Mouse (Mus musculus): ENCODE results near the gene Asb16. TPM values are rescaled to one million over a fixed set of nuclear protein-coding genes. Genes with fewer than 3 reads are reported as not detected.
A peak's percentile ranks its signal among the peaks of the same experiment; 100 is the strongest.

Gene Asb16
- total and polyA plus RNA-seq, 3 experiments: 0.05 TPM; not detected in 2

DNA sequence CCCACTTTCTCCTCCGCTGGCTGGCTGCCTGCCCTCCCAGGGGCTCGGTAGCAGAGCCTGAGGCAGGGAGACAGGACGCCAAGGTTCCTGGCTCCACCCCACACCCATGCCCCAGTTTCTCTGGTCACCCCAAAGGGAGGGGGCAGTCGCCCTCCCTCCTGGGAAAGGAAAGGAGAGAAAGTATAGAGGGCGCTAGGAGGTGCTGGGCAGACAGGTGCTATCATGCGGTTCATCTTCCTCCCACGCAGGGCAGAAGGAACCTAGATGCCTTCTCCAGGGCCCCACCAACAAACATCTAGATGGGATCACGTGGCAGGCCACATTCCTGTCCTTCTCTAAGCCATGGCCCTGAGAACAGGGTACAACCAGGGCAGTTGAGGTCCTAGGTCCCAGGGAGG is 46.6 kb upstream of the Asb16 start:
- peaks cover 34% of the 10 kb centered on the region for H3K27me3 ChIP-seq (ENCODE audit: insufficient read depth, low read length)
- H3K36me3 ChIP-seq (replicated peaks): peaks cover 3% of the 10 kb centered on the region
- DNase-seq (ENCODE audit: low spot score): peak; percentile 66
- no peak; the same call in 1 of the 2 replicates for ATAC-seq (ENCODE audit: extremely low read depth, insufficient number of reproducible peaks, low FRiP score, poor library complexity, severe bottlenecking)
- no peaks in the 10 kb centered on the region for H3K9me3 ChIP-seq (replicated peaks)
- H3K4me3 ChIP-seq (ENCODE audit: low read depth, low read length): peak overlapping the region; percentile 61; the same call in 1 of the 2 replicates
- TF ChIP-seq GATA2 (IDR thresholded peaks at IDR 0.05; ENCODE audit: borderline replicate concordance, low read depth, low read length) (no peak), TAL1 (conservative IDR thresholded peaks at IDR 0.05; ENCODE audit: low read depth, low read length) (no peak), CTCF (IDR thresholded peaks at IDR 0.05; ENCODE audit: low read depth, low read length) (no peak), GATA1 (IDR thresholded peaks at IDR 0.05; ENCODE audit: borderline replicate concordance, low read length) (no peak), POLR2AphosphoS5 (IDR thresholded peaks at IDR 0.05; ENCODE audit: insufficient replicate concordance, low read depth, low read length) (no peak)
- H3K4me1 ChIP-seq (ENCODE audit: insufficient read depth, low read depth, low read length): peaks cover 82% of the 10 kb centered on the region

DNA sequence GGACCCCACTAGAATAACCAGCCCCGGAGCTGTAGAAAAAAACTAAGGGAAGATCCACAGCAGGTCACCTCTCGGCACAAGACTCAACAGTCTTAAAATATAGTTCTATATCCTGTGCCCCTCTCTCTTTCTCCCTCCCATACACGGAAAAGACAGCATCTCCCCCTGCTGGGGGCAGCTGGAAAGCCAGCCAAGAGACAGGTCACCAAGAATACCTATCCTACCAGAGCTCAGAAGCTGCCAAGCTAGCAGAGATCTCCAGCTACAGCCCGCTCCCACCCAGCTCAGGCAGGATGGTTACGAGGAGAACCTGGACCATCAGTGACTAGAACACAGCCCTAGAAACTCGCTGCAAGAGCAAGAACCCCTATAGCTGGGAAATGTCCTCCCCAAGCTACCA is 45.4 kb upstream of the Asb16 start:
- H3K27me3 ChIP-seq (ENCODE audit: insufficient read depth, low read length): peaks cover 45% of the 10 kb centered on the region
- peaks cover under 1% of the 10 kb centered on the region for H3K36me3 ChIP-seq (replicated peaks)
- DNase-seq (ENCODE audit: low spot score) (peak; percentile 78), ATAC-seq (ENCODE audit: extremely low read depth, insufficient number of reproducible peaks, low FRiP score, poor library complexity, severe bottlenecking) (no peak)
- H3K9me3 ChIP-seq (replicated peaks): no peaks in the 10 kb centered on the region
- TF ChIP-seq CTCF (IDR thresholded peaks at IDR 0.05; ENCODE audit: low read depth, low read length) (peak; percentile 70), GATA1 (IDR thresholded peaks at IDR 0.05; ENCODE audit: borderline replicate concordance, low read length) (no peak), TAL1 (conservative IDR thresholded peaks at IDR 0.05; ENCODE audit: low read depth, low read length) (no peak), GATA2 (IDR thresholded peaks at IDR 0.05; ENCODE audit: borderline replicate concordance, low read depth, low read length) (no peak), POLR2AphosphoS5 (IDR thresholded peaks at IDR 0.05; ENCODE audit: insufficient replicate concordance, low read depth, low read length) (no peak)
- no peak overlapping the region for H3K4me3 ChIP-seq (ENCODE audit: low read depth, low read length)
- peaks cover 81% of the 10 kb centered on the region for H3K4me1 ChIP-seq (ENCODE audit: insufficient read depth, low read depth, low read length)

DNA sequence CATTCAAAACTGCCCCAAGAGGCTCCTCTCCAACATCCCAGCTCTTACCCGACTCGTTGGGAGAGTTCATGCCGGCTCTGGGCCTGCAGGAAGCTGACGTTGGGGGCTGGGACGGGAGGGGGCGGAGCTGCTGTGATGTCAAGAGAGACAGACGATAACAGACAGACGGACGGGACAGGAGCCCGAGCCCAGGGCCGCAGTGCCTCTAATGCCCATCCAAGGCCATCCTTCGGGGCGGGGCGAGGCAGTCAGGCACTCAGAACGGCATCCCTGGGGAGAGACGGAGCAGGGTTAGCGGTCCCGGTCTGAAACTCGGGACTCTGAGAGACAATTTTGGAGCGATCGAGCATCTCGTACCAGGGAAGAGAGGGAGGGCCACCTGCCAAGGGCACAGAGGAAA is 43.9 kb upstream of the Asb16 start:
- Histone ChIP-seq H3K4me1 (ENCODE audit: insufficient read depth, low read depth, low read length) (peaks cover 81% of the 10 kb centered on the region), H3K9me3 (replicated peaks) (no peaks in the 10 kb centered on the region), H3K36me3 (replicated peaks) (no peaks in the 10 kb centered on the region), H3K27me3 (ENCODE audit: insufficient read depth, low read length) (peaks cover 57% of the 10 kb centered on the region), H3K4me3 (ENCODE audit: low read depth, low read length) (no peak overlapping the region)
- ATAC-seq (ENCODE audit: extremely low read depth, insufficient number of reproducible peaks, low FRiP score, poor library complexity, severe bottlenecking) (no peak), DNase-seq (ENCODE audit: low spot score) (no peak)
- TF ChIP-seq POLR2AphosphoS5 (IDR thresholded peaks at IDR 0.05; ENCODE audit: insufficient replicate concordance, low read depth, low read length) (no peak), GATA2 (IDR thresholded peaks at IDR 0.05; ENCODE audit: borderline replicate concordance, low read depth, low read length) (no peak), TAL1 (conservative IDR thresholded peaks at IDR 0.05; ENCODE audit: low read depth, low read length) (no peak), CTCF (IDR thresholded peaks at IDR 0.05; ENCODE audit: low read depth, low read length) (no peak), GATA1 (IDR thresholded peaks at IDR 0.05; ENCODE audit: borderline replicate concordance, low read length) (no peak)

DNA sequence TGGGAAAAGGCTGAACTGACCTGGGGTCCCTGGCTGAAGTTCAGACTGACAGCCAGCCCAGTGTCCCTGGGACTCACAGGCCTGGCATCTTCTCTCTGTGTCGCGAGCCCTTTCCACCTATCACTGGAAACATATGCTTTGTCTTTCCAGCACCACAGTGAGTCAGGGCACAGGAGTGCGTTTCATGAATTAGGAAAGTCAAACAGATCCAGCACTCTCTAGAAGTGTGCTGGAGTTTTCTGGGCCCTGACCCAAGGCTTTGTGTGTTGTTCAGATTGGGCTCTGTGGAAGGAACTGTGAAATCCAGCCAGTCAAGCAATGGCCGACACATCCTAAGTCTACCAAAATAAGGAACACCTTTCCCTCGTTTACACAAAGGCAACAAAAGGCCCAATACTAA is 43.3 kb upstream of the Asb16 start:
- H3K9me3 ChIP-seq (replicated peaks): no peaks in the 10 kb centered on the region
- no peak overlapping the region for H3K4me3 ChIP-seq (ENCODE audit: low read depth, low read length)
- DNase-seq (ENCODE audit: low spot score): no peak
- no peak for ATAC-seq (ENCODE audit: extremely low read depth, insufficient number of reproducible peaks, low FRiP score, poor library complexity, severe bottlenecking)
- TF ChIP-seq TAL1 (conservative IDR thresholded peaks at IDR 0.05; ENCODE audit: low read depth, low read length) (no peak), GATA1 (IDR thresholded peaks at IDR 0.05; ENCODE audit: borderline replicate concordance, low read length) (no peak), GATA2 (IDR thresholded peaks at IDR 0.05; ENCODE audit: borderline replicate concordance, low read depth, low read length) (no peak), CTCF (IDR thresholded peaks at IDR 0.05; ENCODE audit: low read depth, low read length) (no peak), POLR2AphosphoS5 (IDR thresholded peaks at IDR 0.05; ENCODE audit: insufficient replicate concordance, low read depth, low read length) (no peak)
- peaks cover 79% of the 10 kb centered on the region for H3K4me1 ChIP-seq (ENCODE audit: insufficient read depth, low read depth, low read length)
- H3K36me3 ChIP-seq (replicated peaks): no peaks in the 10 kb centered on the region
- H3K27me3 ChIP-seq (ENCODE audit: insufficient read depth, low read length): peaks cover 57% of the 10 kb centered on the region

DNA sequence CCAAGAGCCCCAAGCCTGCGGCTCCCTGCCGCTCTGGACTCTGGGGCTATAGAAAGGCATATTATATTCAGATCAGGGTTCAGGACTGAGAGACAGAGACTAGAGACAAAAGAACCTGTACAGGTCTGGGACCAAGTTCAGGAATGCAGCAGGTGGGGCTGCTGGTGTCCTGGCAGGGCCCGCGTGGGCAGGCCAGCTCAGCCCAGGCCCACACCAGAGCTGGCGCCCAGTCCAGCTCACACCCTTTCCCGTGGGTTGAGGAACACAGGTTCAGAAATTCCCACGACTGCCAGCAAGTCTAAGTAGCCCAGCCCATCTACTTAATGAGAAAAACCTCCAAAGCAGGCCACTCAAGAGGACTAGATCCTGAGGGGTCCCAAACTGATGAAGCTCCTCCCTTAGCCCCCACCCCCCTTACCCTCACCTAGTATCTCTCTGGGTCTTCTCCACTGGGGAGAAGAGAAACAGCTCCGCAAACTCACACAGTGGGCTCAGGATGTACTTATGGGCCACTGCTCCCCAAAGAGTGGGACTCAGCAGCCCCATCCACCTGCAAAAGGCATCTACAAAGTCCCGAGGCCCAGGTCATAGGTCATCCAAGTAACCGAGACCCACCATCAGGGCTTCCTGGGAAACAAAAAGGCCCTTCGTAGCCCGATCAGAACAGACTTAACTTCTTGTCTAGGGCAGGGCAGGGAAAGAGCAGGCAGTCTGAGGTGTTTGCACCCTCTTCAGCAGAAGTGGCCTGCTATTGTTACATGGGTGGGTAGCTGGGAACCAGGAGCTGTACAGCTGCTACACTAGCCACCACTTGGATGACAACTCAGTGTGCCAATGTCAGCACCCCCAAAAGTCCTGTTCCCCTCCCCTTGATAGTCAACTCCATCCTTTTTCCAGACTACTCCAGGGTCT is 42.2 kb upstream of the Asb16 start:
- TF ChIP-seq CTCF (IDR thresholded peaks at IDR 0.05; ENCODE audit: low read depth, low read length): no peak
- Histone ChIP-seq H3K9me3 (replicated peaks) (no peaks in the 10 kb centered on the region), H3K36me3 (replicated peaks) (no peaks in the 10 kb centered on the region), H3K4me1 (ENCODE audit: insufficient read depth, low read depth, low read length) (peaks cover 75% of the 10 kb centered on the region), H3K27me3 (ENCODE audit: insufficient read depth, low read length) (peaks cover 57% of the 10 kb centered on the region), H3K4me3 (ENCODE audit: low read depth, low read length) (no peak overlapping the region)
- DNase-seq (ENCODE audit: low spot score): no peak
- ATAC-seq (ENCODE audit: extremely low read depth, insufficient number of reproducible peaks, low FRiP score, poor library complexity, severe bottlenecking): no peak

DNA sequence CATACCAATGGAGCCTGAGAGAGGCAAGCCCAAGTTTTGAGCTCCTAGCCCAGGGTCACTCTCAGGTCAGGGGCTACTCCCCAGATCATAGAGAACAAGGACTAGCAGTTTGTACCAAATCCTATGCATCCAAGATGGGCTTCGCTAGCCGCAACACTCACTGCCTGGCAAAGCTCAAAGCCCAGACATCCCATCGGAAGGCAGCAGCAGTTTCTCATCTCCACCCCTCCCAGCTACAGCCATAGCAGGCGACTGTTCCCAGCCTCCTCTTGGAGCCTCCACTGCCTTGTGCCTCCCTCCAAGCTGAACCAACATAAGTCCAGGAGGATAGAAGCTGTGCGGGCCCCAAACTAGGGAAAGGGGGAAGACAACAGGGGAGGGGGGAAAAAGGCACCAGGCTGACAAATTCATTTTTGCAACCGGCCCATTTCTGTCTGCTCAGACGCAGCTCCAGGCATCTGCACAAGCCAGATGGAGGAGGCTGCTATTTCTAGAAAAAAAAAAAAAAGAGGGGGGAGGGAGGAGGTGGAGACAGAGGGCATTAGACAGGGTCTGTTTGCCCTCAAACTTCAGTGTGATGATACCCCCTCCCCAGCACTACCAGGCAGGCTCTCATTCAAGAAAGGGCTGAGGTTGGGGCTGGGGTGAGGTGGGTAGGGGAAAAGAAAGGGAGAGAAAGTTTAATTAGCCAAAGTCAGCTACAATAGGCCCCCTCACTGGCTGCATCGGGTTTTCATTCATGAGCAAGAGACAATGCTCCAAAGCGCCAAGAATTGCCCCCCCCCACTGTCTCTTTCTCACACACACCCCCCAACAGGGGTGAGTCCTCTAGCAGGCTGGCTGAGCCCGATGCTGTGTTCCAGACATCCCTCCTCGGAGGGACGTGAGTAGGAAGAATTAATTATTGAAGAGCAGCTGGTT is 41.0 kb upstream of the Asb16 start:
- Histone ChIP-seq H3K36me3 (replicated peaks) (no peaks in the 10 kb centered on the region), H3K4me1 (ENCODE audit: insufficient read depth, low read depth, low read length) (peaks cover 63% of the 10 kb centered on the region), H3K9me3 (replicated peaks) (no peaks in the 10 kb centered on the region), H3K4me3 (ENCODE audit: low read depth, low read length) (no peak overlapping the region), H3K27me3 (ENCODE audit: insufficient read depth, low read length) (peaks cover 61% of the 10 kb centered on the region)
- no peak for TF ChIP-seq GATA1 (IDR thresholded peaks at IDR 0.05; ENCODE audit: borderline replicate concordance, low read length)
- DNase-seq (ENCODE audit: low spot score): no peak
- no peak for ATAC-seq (ENCODE audit: extremely low read depth, insufficient number of reproducible peaks, low FRiP score, poor library complexity, severe bottlenecking)
